Mouse (Mus musculus): Measurements from ENCODE around the gene Cd248.
A peak's percentile ranks its signal among the peaks of the same experiment; 100 is the strongest.
"Not testable (repeated sequence)": the region's sequence is repeated elsewhere in the genome, so short reads cannot be mapped to it uniquely, and the experiment has no call there.

Gene Cd248

GRCm38 (mm10) chr19:5079279-5079678, 11.4 kb downstream of the Cd248 start:
- no peak for DNase-seq

GRCm38 (mm10) chr19:5082005-5082404, 14.1 kb downstream of the Cd248 start:
- DNase-seq, result no peak

- DNase-seq, result no peak
These were observed 14.7 kb downstream of the Cd248 start for GRCm38 (mm10) chr19:5082596-5082995.

GRCm38 (mm10) chr19:5083961-5084833, 16.3 kb downstream of the Cd248 start:
- no peak for DNase-seq

GRCm38 (mm10) chr19:5084834-5085144, 16.9 kb downstream of the Cd248 start:
- no peak for DNase-seq

- peak; percentile 44 to 56 for DNase-seq
These were observed 17.4 kb downstream of the Cd248 start, which contains the start of gene Tmem151a for GRCm38 (mm10) chr19:5085145-5085863. Gene Tmem151a (minus strand): TSS chr19:5085531.

GRCm38 (mm10) chr19:5086533-5086932, 18.7 kb downstream of the Cd248 start:
- DNase-seq, result not testable (repeated sequence)

- DNase-seq, result peak; percentile 98
These were observed 20.2 kb downstream of the Cd248 start, which contains the start of gene Yif1a for GRCm38 (mm10) chr19:5087884-5088728. Gene Yif1a (plus strand): TSS chr19:5088538.

GRCm38 (mm10) chr19:5089324-5089723, 21.4 kb downstream of the Cd248 start:
- DNase-seq, result no peak

GRCm38 (mm10) chr19:5092083-5092482, 24.2 kb downstream of the Cd248 start:
- DNase-seq, result no peak

- DNase-seq, result no peak
These were observed 25.8 kb downstream of the Cd248 start for GRCm38 (mm10) chr19:5093481-5094242.

- peak; percentile 98 to 99 for DNase-seq
These were observed 26.4 kb downstream of the Cd248 start for GRCm38 (mm10) chr19:5094243-5094632.

- no peak for DNase-seq
These were observed 27.0 kb downstream of the Cd248 start for GRCm38 (mm10) chr19:5094746-5095417.

- DNase-seq, result no peak
These were observed 28.1 kb downstream of the Cd248 start for GRCm38 (mm10) chr19:5095887-5096474.

GRCm38 (mm10) chr19:5097521-5098362, 29.9 kb downstream of the Cd248 start:
- no peak for DNase-seq

GRCm38 (mm10) chr19:5098363-5099143, 30.7 kb downstream of the Cd248 start, which contains the start of gene Cnih2:
Gene Cnih2 (minus strand): TSS chr19:5098521.
- DNase-seq, result peak; percentile 78 to 84

- DNase-seq, result peak in 1 of 2 experiments; percentile 56
These were observed 38.2 kb downstream of the Cd248 start for GRCm38 (mm10) chr19:5106074-5106473.

GRCm38 (mm10) chr19:5106731-5107191, 38.9 kb downstream of the Cd248 start, which contains the start of gene Rab1b:
Gene Rab1b (minus strand): TSS chr19:5107072.
- DNase-seq, result peak; percentile 98 to 99
